Mouse (Mus musculus): ENCODE results near the gene Ecm1.
"Not testable (repeated sequence)": the region's sequence is repeated elsewhere in the genome, so short reads cannot be mapped to it uniquely, and the experiment has no call there.

The Ecm1 gene

GRCm38 (mm10) chr3:95726696-95727358 lies 12.5 kb downstream of the Ecm1 start:
- in situ Hi-C loops (cut with MboI, MseI): loop anchor here (10.0 kb wide), 1 partner anchor 972 kb away; no protein-coding TSS in a partner anchor

DNA sequence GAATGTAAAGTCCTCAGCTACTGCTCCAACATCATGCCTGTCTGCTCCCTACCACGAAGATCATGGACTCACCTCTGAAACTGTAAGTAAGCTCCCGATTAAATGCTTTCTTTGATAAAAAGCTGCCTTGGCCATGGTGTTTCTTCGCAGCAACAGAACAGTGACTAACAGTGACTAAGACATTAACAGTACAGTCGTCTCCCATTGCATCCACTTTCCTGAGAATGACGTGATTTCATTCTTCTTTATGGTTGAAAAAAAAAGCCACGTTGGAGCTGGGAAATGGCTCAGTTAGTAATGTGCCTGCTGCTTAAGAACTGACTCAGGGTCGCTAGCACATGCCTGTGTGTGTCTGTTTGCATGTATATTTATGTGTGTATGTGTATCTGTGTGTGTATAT lies 13.5 kb downstream of the Ecm1 start:
- in situ Hi-C loops (cut with MboI, MseI): loop anchor here (10.0 kb wide), 1 partner anchor 971 kb away; no protein-coding TSS in a partner anchor

GRCm38 (mm10) chr3:95722386-95722785 lies 17.0 kb downstream of the Ecm1 start:
- in situ Hi-C loops (cut with MboI, MseI): loop anchor here (10.0 kb wide), 1 partner anchor 968 kb away; no protein-coding TSS in a partner anchor

DNA sequence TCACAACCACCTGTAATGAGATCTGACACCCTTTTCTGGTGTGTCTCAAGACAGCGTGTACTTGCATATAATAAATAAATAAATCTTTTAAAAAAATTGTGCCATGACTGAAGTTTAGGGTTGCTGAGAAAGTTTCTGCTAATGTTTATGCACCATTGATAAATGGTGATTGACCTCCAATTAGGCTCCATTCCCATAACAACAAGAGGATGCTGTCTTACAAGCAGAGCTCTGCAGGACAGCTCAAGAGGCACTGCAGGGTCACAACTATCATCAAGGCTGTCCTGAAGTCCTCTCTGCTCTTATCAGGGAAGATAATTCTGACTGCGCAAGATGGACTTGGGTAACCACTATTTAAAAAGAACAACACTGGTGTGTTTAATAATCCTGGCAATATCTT lies 21.2 kb downstream of the Ecm1 start:
- in situ Hi-C loops (cut with MboI, MseI): no loop called here

- in situ Hi-C loops (cut with MboI, MseI): no loop called here
Measured at GRCm38 (mm10) chr3:95716075-95716474, 23.3 kb downstream of the Ecm1 start.

DNA sequence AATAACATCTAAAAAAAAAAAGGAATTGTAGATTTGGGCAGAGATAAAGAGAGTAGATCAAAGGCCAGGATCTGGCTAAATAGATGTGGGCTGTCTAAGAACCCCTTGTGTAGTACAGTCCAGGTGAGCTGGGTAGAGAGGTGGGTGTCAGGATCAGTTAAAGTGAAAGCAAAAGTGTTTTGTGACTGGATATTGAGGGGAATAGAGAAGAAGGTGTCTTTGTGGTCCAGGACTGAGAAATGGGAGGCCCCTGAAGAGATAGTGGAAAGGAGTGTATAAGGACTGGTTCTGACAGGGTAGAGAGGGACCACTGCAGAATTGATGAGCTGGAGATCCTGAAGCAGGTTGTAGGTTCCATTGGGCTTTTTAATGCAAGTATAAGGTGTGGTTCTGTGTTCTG lies 29.4 kb downstream of the Ecm1 start:
- in situ Hi-C loops (cut with MboI, MseI): no loop called here

- in situ Hi-C loops (cut with MboI, MseI): no loop called here
Measured at GRCm38 (mm10) chr3:95709044-95709443, 30.3 kb downstream of the Ecm1 start.

GRCm38 (mm10) chr3:95707497-95707896 lies 31.9 kb downstream of the Ecm1 start:
- in situ Hi-C loops (cut with MboI, MseI): no loop called here

GRCm38 (mm10) chr3:95706273-95706672 lies 33.1 kb downstream of the Ecm1 start:
- in situ Hi-C loops (cut with MboI, MseI): no loop called here

DNA sequence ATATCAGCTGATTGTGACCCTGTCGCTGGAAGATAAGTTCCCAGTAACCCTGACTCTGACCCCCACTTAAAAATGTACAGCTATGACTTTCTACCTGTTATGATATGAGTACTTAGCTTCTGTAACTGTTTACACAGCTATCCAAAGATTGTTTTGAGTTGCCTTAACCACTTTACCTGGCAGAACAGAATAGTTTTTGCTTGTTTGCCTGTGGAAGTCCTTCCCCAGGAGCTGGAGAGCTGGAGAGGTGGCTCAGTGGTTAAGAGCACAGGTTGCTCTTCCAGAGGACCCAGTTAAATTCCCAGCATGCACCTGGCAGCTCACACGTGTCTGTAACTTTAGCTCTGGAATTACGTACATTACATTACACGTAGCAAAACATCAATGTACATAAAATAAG lies 34.8 kb downstream of the Ecm1 start:
- in situ Hi-C loops (cut with MboI, MseI): loop anchor here (5.0 kb wide), 1 partner anchor 418 kb away; no protein-coding TSS in a partner anchor

GRCm38 (mm10) chr3:95703276-95703675 lies 36.1 kb downstream of the Ecm1 start:
- in situ Hi-C loops (cut with MboI, MseI): loop anchor here (5.0 kb wide), 1 partner anchor 419 kb away; no protein-coding TSS in a partner anchor

DNA sequence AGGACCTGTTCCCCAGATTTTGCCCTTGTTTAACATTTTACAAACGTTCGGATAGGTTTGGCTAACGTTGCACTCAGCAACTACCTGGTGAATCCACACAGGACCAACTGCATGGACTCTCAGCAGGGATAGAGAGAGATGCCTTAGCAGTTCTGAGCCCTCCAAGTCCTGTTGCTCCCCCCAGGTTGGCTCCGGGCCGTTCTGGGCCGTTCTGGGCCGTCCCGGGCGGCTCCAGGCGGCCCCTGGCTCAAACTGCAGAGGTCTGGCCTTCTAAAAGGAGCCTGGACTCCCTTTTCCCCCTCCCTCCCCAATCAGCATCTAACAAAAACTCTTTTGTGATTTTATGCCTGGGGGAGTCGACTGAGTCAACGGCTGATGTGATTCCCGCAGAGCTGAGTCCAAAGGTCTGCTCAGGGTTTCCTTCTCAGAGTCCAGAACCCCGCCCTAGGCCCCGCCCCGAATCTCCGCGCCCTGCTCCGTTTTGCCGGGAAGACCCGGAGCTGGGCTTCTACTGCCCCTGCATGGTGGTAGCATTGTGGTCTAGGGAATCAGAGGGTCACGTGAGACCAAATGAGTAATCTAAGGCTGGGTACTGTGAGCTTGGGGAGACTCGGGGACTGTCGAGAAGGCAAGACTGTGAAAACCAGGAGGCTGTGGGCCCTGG lies 37.4 kb downstream of the Ecm1 start:
- in situ Hi-C loops (cut with MboI, MseI): loop anchor here (5.0 kb wide), 1 partner anchor 420 kb away; no protein-coding TSS in a partner anchor

DNA sequence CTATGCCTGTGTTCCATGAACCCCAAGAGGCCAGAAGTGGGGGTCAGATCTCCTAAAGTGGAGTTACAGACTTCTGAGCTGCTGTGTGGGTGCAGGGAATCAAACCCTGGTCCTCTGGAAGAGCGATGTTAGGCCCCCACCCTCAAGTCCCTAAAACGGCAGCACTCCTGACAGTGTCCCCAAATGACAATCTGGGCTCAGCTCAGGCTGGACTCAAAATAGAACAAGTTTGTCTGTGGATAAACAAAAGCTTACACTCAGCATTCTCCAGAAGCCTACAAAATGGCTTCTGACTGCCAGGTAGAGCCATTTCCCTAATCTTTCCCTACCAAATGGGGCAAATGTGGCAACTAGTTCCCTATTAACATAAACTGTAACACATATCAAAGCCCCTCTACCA lies 38.3 kb downstream of the Ecm1 start:
- in situ Hi-C loops (cut with MboI, MseI): loop anchor here (5.0 kb wide), 1 partner anchor 421 kb away; no protein-coding TSS in a partner anchor

GRCm38 (mm10) chr3:95700233-95700681 lies 39.1 kb downstream of the Ecm1 start:
- in situ Hi-C loops (cut with MboI, MseI): loop anchor here (5.0 kb wide), 1 partner anchor 422 kb away; no protein-coding TSS in a partner anchor

- in situ Hi-C loops (cut with MboI, MseI): no loop called here
Measured at GRCm38 (mm10) chr3:95698286-95698685, 41.1 kb downstream of the Ecm1 start.

DNA sequence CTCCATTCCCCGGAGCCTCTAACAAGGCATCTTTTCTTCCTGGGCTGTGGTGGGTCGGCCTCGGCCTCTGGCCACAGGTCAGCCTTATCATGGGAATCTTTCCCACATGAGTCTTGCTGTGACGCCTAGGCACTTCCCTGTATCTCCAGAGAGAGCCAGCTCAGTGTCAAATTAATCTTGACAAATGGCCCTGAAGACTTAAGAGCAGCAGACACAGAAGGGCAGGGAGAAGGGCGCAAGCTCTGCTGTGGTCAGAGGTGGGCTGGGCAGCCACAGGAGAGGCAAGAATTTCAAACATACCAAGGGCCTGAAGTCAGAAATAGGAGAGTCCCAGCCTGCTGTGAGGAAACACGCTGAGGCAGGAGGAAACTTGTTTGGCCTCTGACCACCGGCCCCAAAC lies 43.0 kb downstream of the Ecm1 start:
- in situ Hi-C loops (cut with MboI, MseI): no loop called here

DNA sequence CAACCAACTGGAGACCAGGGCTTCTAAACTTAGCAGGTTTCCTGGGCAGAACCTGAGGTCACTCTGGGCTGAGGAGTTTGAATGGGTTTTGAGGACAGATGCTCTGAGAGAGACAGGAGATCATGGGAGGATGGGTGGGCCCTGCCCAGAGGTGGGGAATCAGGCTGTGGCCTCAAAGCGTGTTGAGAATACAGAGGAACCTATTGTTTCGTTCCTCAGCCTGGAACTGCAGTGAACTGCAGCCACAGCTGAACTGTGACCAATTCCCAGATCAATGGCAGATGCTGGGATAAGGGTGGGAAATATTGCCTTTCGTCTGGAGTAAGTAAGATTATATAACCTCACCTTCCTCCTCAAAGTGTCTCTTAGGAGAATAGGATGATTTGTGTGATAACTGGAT lies 43.6 kb downstream of the Ecm1 start:
- in situ Hi-C loops (cut with MboI, MseI): no loop called here

- in situ Hi-C loops (cut with MboI, MseI): no loop called here
Measured at GRCm38 (mm10) chr3:95694808-95695703, 44.3 kb downstream of the Ecm1 start.

- in situ Hi-C loops (cut with MboI, MseI): no loop called here
Measured at GRCm38 (mm10) chr3:95693821-95694807, 45.3 kb downstream of the Ecm1 start.

DNA sequence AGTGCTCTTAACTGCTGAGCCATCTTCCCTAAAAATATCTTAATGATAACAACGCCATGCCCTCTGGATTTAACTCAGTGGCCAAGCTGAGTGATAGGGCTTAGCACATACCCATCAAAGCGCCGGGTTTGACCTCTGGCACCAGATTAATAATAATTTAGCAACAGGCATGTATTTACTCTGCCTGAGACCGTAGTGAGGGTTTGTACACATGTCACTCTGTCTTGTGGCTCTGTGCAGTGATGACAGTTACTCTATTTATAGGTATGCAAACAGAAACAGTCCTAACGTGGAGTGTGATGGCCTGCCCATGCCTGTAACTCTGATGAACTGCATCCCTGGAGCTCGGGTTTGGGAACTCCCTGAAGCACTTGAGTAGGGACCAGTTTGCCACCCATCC lies 46.7 kb downstream of the Ecm1 start:
- in situ Hi-C loops (cut with MboI, MseI): no loop called here

DNA sequence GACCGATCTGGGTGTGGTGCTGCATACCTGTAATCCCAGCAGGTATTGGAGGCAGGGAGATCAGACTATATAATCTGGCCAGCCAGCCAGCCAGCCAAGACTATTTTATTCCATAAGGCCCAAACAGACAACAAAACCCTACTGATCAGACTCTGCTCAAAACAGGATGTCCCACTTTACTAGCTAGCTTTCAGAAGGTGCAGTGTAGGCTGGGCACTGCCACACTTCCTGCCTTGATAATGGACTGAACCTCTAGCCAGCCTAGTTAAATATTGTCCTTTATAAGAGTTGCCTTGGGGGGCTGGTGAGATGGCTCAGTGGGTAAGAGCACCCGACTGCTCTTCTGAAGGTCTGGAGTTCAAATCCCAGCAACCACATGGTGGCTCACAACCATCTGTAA lies 48.8 kb downstream of the Ecm1 start:
- in situ Hi-C loops (cut with MboI, MseI): not testable (repeated sequence)
